Mouse (Mus musculus) limb, embryonic 13.5 days (tissue): ENCODE measurements around the gene Rbm47. TPM values are rescaled to one million over a fixed set of nuclear protein-coding genes. Genes with fewer than 3 reads are reported as not detected.

Experiments used
- ATAC-seq: fragments of 200-750 bp; cut with Nextera tagmentation; 2 replicates; pipeline ENCODE4 v1.8.0; 2017; ENCODE audit warnings: low read depth, moderate number of reproducible peaks, moderate TSS enrichment; ENCODE audit not compliant: low FRiP score
- H3K27ac ChIP-seq: fragments of 300-500 bp; sonication (generic); 2 replicates; pipeline ENCODE4 v1.5.1; 2015; ENCODE audit warnings: inconsistent platforms, mild to moderate bottlenecking, moderate library complexity
- H3K27me3 ChIP-seq: fragments of 300-500 bp; sonication (generic); 2 replicates; pipeline ENCODE4 v1.6.1; 2015; ENCODE audit warnings: mild to moderate bottlenecking, inconsistent platforms
- H3K36me3 ChIP-seq: fragments of 300-500 bp; sonication (generic); 2 replicates; pipeline ENCODE4 v1.6.1; 2015; ENCODE audit warnings: inconsistent platforms, mild to moderate bottlenecking, moderate library complexity
- H3K4me1 ChIP-seq: fragments of 300-500 bp; sonication (generic); 2 replicates; pipeline ENCODE4 v1.6.1; 2015; ENCODE audit warnings: inconsistent platforms
- H3K4me2 ChIP-seq: fragments of 300-500 bp; sonication (generic); replicated peaks from 2 replicates; pipeline ENCODE4 v1.6.1; 2015; ENCODE audit warnings: inconsistent platforms, mild to moderate bottlenecking, moderate library complexity
- H3K4me3 ChIP-seq: fragments of 300-500 bp; sonication (generic); 2 replicates; pipeline ENCODE4 v1.5.1; 2015; ENCODE audit warnings: moderate library complexity, mild to moderate bottlenecking, inconsistent platforms
- H3K9ac ChIP-seq: fragments of 300-500 bp; sonication (generic); 2 replicates; pipeline ENCODE4 v1.6.1; 2015; ENCODE audit warnings: mild to moderate bottlenecking, inconsistent platforms
- H3K9me3 ChIP-seq: fragments of 300-500 bp; sonication (generic); 2 replicates; pipeline ENCODE4 v1.6.1; 2016; ENCODE audit warnings: inconsistent platforms
- WGBS: fragments of 180-500 bp; shearing (Covaris S2); methylation state at CpG from one replicate; pipeline ENCODE4 v1.1.7; 2015; 5-methylcytosine and 5-hydroxymethylcytosine counted together
- polyA plus RNA-seq: library from polyadenylated mRNA; unstranded; fragments of >200 nt; fragmentation: Nextera tagmentation; extraction: Ambion mirVana; gene quantifications from 2 replicates; pipeline ENCODE4 v1.2.1, GENCODE M21; 2015

Rbm47 gene
- polyA plus RNA-seq, 1 experiment from 2014 or later: 4.0 TPM

DNA sequence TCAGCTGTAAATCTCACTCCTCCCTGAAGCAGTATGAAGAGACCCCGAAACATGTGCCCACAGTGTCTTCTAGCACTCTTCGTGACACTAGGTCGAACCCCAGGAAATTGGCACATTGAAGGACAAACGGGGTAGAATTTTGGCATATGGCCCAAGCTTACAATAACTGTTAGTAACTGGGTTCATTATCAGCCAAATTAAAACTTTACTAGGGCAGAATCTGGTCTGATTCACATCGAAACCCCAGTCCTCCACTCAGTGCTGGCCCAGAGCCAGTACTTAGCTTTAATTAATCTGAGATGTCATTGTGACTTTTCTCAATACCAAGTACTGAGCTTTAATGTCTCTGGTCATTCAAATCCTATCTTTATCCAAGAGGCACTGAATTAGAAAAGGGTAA is 122.1 kb downstream of the Rbm47 start:
- H3K27me3 ChIP-seq: no peaks in the 10 kb centered on the region
- 72% methylated on average over 5 of the region's 5 CpGs for WGBS
- H3K9ac ChIP-seq: no peak overlapping the region
- H3K36me3 ChIP-seq: no peaks in the 10 kb centered on the region
- no peak overlapping the region for H3K4me2 ChIP-seq
- H3K4me3 ChIP-seq: no peak overlapping the region
- ATAC-seq: no peak
- no peaks in the 10 kb centered on the region for H3K9me3 ChIP-seq
- peaks cover 7% of the 10 kb centered on the region for H3K4me1 ChIP-seq
- H3K27ac ChIP-seq: no peak overlapping the region

DNA sequence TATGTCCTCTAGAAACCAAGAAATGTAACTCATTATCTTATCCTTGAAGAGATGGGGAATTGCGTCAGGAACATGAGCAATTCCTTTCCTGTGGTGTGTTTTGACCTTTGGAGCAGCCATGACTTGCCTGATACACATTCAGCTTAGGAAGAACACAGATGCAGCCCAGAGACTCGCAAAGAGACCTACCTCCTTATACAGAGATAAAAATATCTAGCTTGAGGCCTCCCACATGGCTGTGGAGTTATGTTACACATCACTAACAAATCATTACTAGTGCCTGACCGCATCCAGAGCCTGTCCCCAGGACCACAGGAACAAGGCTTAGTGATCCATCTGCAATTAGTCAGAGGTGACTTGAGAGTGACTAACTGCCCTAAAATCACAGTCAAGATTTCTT is 126.6 kb downstream of the Rbm47 start:
- H3K27me3 ChIP-seq: no peaks in the 10 kb centered on the region
- H3K4me3 ChIP-seq: no peak overlapping the region
- no peak for ATAC-seq
- no peak overlapping the region for H3K9ac ChIP-seq
- H3K27ac ChIP-seq: no peak overlapping the region
- H3K4me1 ChIP-seq: peaks cover 3% of the 10 kb centered on the region; the same call in 1 of the 2 replicates
- H3K4me2 ChIP-seq: no peak overlapping the region
- no peaks in the 10 kb centered on the region for H3K36me3 ChIP-seq
- WGBS: 74% methylated on average over 3 of the region's 3 CpGs
- H3K9me3 ChIP-seq: no peaks in the 10 kb centered on the region

GRCm38 (mm10) chr5:66043897-66044296 is 129.0 kb downstream of the Rbm47 start:
- no peaks in the 10 kb centered on the region for H3K4me1 ChIP-seq
- no peaks in the 10 kb centered on the region for H3K36me3 ChIP-seq
- H3K4me2 ChIP-seq: no peak overlapping the region
- no peak overlapping the region for H3K4me3 ChIP-seq
- H3K9me3 ChIP-seq: no peaks in the 10 kb centered on the region
- H3K27ac ChIP-seq: no peak overlapping the region
- no peaks in the 10 kb centered on the region for H3K27me3 ChIP-seq
- whole genome bisulfite sequencing: 76% methylated on average over 3 of the region's 3 CpGs
- H3K9ac ChIP-seq: no peak overlapping the region
- no peak for ATAC-seq

- no peak overlapping the region for H3K4me2 ChIP-seq
- no peaks in the 10 kb centered on the region for H3K4me1 ChIP-seq
- ATAC-seq: no peak
- no peak overlapping the region for H3K9ac ChIP-seq
- WGBS: 70% methylated on average over 10 of the region's 10 CpGs
- no peak overlapping the region for H3K27ac ChIP-seq
- no peaks in the 10 kb centered on the region for H3K36me3 ChIP-seq
- no peak overlapping the region for H3K4me3 ChIP-seq
- no peaks in the 10 kb centered on the region for H3K27me3 ChIP-seq
- H3K9me3 ChIP-seq: no peaks in the 10 kb centered on the region
Measured at GRCm38 (mm10) chr5:66042651-66043340, 130.1 kb downstream of the Rbm47 start.

DNA sequence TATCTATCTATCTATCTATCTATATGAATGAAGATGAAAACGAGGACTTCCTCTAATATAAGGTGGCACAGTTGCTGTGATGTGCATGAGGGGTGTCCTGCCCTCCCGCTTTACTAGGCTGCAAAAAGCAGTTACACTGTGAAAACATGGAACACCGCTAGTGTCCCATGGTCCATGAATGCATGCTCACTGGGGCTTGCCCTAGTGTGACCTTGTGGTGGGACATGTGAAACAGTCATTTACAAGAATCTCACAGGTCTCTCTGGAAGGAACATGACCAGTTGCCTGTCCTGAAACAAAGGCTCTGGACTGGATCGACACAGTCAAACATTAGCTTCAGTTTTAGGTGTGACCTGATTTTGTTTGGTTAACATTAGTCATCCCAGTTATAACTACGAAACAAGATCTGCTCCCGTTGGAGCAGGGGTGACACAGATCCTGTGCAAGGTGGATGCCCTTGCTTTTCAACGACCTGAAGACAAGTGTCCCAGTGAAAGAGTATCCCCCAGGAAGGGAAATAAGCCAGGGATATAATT is 132.1 kb downstream of the Rbm47 start:
- WGBS: 82% methylated on average over 7 of the region's 7 CpGs
- Histone ChIP-seq H3K4me2 (no peak overlapping the region), H3K27ac (no peak overlapping the region), H3K9ac (no peak overlapping the region), H3K36me3 (no peaks in the 10 kb centered on the region), H3K4me3 (no peak overlapping the region), H3K4me1 (no peaks in the 10 kb centered on the region), H3K9me3 (no peaks in the 10 kb centered on the region), H3K27me3 (no peaks in the 10 kb centered on the region)
- no peak for ATAC-seq

GRCm38 (mm10) chr5:66039813-66040212 is 133.1 kb downstream of the Rbm47 start:
- Histone ChIP-seq H3K9ac (no peak overlapping the region), H3K4me1 (no peaks in the 10 kb centered on the region), H3K4me2 (no peak overlapping the region), H3K4me3 (no peak overlapping the region), H3K27ac (no peak overlapping the region), H3K36me3 (no peaks in the 10 kb centered on the region), H3K9me3 (no peaks in the 10 kb centered on the region), H3K27me3 (no peaks in the 10 kb centered on the region)
- no peak for ATAC-seq
- 85% methylated on average over 2 of the region's 2 CpGs for WGBS

GRCm38 (mm10) chr5:66037066-66037465 is 135.9 kb downstream of the Rbm47 start:
- WGBS: 82% methylated on average over 6 of the region's 6 CpGs
- no peak for ATAC-seq
- Histone ChIP-seq H3K9ac (no peak overlapping the region), H3K9me3 (no peaks in the 10 kb centered on the region), H3K36me3 (no peaks in the 10 kb centered on the region), H3K4me2 (no peak overlapping the region), H3K4me3 (no peak overlapping the region), H3K27me3 (no peaks in the 10 kb centered on the region), H3K27ac (no peak overlapping the region), H3K4me1 (peaks cover 5% of the 10 kb centered on the region; the same call in 1 of the 2 replicates)

GRCm38 (mm10) chr5:66036440-66037054 is 136.4 kb downstream of the Rbm47 start:
- H3K9me3 ChIP-seq: no peaks in the 10 kb centered on the region
- H3K27me3 ChIP-seq: no peaks in the 10 kb centered on the region
- no peak overlapping the region for H3K4me3 ChIP-seq
- no peak overlapping the region for H3K9ac ChIP-seq
- no peak overlapping the region for H3K4me2 ChIP-seq
- no peak overlapping the region for H3K27ac ChIP-seq
- 47% methylated on average over 7 of the region's 7 CpGs for WGBS
- peaks cover 5% of the 10 kb centered on the region; the same call in 1 of the 2 replicates for H3K4me1 ChIP-seq
- no peaks in the 10 kb centered on the region for H3K36me3 ChIP-seq
- ATAC-seq: no peak

DNA sequence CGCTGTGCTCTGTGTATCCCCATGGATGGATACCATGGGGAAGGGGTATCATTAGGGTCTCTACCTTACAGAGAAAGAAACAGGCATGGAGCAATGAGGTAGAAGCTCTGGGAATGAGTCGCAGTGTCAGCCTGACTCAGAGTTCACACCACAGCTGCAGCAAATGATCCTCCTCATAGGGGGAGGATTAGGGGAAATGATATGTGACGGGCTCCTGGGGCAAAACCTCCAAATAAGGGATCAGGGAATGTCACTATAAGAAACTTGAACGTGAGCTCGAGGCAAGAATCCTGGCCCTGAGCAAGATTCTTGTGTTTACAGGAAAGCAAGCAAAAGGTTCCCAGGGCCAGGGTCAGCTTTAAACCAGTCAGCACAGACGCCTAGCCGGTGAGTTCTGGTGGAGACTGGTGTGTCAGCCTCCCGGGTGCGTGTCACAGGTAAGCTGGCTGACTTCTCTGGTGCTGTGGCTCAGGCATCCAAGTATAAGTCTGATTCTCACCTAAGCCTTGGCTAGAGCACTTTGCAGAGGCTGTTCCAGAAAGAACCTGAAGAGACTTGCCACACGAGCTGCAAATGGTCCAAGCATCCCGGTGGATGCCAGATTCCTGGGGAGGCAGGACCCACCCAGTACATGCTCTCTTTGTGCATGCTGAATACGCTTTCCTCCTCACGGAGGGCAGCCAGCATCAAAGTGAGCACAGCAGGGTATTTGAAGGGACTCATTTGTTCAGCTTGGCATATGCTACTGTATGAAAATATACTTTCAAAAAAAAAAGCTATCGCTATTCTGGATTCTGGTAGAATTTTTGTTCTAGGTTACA is 138.3 kb downstream of the Rbm47 start:
- Histone ChIP-seq H3K9ac (no peak overlapping the region; the same call in 1 of the 2 replicates), H3K27me3 (no peaks in the 10 kb centered on the region), H3K4me3 (no peak overlapping the region), H3K4me2 (no peak overlapping the region), H3K9me3 (no peaks in the 10 kb centered on the region), H3K4me1 (peaks cover 5% of the 10 kb centered on the region; the same call in 1 of the 2 replicates), H3K36me3 (no peaks in the 10 kb centered on the region), H3K27ac (no peak overlapping the region)
- WGBS: 57% methylated on average over 14 of the region's 14 CpGs
- ATAC-seq: no peak

- H3K4me1 ChIP-seq: peaks cover 5% of the 10 kb centered on the region; the same call in 1 of the 2 replicates
- WGBS: 93% methylated on average over 1 of the region's 1 CpGs
- ATAC-seq: no peak
- H3K4me2 ChIP-seq: no peak overlapping the region
- H3K27ac ChIP-seq: no peak overlapping the region
- H3K4me3 ChIP-seq: no peak overlapping the region
- H3K36me3 ChIP-seq: no peaks in the 10 kb centered on the region
- no peak overlapping the region for H3K9ac ChIP-seq
- no peaks in the 10 kb centered on the region for H3K9me3 ChIP-seq
- no peaks in the 10 kb centered on the region for H3K27me3 ChIP-seq
Measured at GRCm38 (mm10) chr5:66032826-66033225, 140.1 kb downstream of the Rbm47 start.

DNA sequence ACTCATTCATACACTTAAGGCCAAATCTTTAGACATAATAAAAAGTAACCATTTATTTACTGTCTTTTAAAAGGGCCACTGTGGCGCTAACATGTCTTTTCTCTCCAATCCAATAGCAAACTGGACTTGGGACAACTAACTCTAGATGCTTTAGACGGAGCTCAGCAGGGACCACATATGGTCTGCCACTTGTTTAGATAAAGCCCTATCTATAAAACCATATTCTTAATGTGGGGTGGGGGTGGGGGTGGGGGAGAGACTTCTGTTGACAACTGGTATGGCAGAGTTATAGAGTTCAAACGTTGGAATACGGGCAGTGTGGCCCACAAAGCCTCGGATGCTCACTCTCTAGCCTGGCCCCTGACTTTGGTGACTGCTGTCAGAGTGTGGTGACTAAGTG is 141.2 kb downstream of the Rbm47 start:
- Histone ChIP-seq H3K27ac (no peak overlapping the region), H3K36me3 (peaks cover 3% of the 10 kb centered on the region), H3K4me2 (no peak overlapping the region), H3K4me1 (peaks cover 5% of the 10 kb centered on the region; the same call in 1 of the 2 replicates), H3K9ac (no peak overlapping the region), H3K9me3 (0 out of 2 replicates have a peak, but pooled peaks cover 7% of the 10 kb centered on the region), H3K27me3 (no peaks in the 10 kb centered on the region), H3K4me3 (no peak overlapping the region)
- ATAC-seq: no peak
- 82% methylated on average over 5 of the region's 5 CpGs for WGBS

DNA sequence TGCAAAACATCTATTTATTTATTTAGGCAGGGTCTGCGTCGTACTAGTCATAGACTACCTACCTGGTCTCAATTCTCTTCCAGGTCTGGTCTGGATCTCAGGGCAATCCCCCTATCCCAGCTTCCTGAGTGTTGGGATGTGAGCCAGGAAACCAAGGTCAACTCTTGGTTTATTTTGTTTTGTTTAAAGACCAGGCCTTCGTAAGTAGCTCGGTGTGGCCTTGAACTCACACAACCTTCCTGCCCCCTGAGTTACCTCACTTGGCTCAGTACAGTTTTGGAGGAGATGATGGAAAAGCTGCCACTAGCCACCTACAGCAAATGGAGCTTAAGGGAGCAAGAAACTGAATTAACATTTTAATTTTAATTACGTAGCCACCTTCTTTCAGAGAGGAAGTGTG is 144.7 kb downstream of the Rbm47 start:
- no peak for ATAC-seq

More for the DNA sequence above, 144.7 kb downstream of the Rbm47 start:
- H3K27ac ChIP-seq: no peak overlapping the region
- peaks cover 11% of the 10 kb centered on the region for H3K36me3 ChIP-seq
- H3K27me3 ChIP-seq: no peaks in the 10 kb centered on the region
- no peak overlapping the region for H3K4me3 ChIP-seq
- WGBS: 83% methylated on average over 5 of the region's 5 CpGs
- H3K9ac ChIP-seq: no peak overlapping the region
- peaks cover 21% of the 10 kb centered on the region; the same call in 1 of the 2 replicates for H3K9me3 ChIP-seq
- no peak overlapping the region for H3K4me2 ChIP-seq
- no peaks in the 10 kb centered on the region for H3K4me1 ChIP-seq
